Mouse (Mus musculus) liver, postnatal 0 days (tissue): ENCODE results near the gene Qrich2. TPM values are rescaled to one million over a fixed set of nuclear protein-coding genes. Genes with fewer than 3 reads are reported as not detected.

Experiments
- ATAC-seq: fragments of 200-750 bp; cut with Nextera tagmentation; 2 replicates; pipeline ENCODE4 v1.8.0; 2017; ENCODE audit warnings: mild to moderate bottlenecking, moderate library complexity
- DNase-seq: peaks from one replicate; pipeline ENCODE4 v3.0.0-alpha.2; 2016
- H3K27ac ChIP-seq: fragments of 300-500 bp; sonication (generic); 2 replicates; pipeline ENCODE4 v1.5.1; 2014; ENCODE audit warnings: antibody characterized with exemption, moderate library complexity, mild to moderate bottlenecking, low read depth
- H3K27me3 ChIP-seq: fragments of 300-500 bp; sonication (generic); 2 replicates; pipeline ENCODE4 v1.6.1; 2014; ENCODE audit warnings: low read length, control low read depth, mixed read lengths; ENCODE audit not compliant: insufficient read depth
- H3K36me3 ChIP-seq: fragments of 300-500 bp; sonication (generic); replicated peaks from 2 replicates; pipeline ENCODE4 v1.6.1; 2014; ENCODE audit warnings: mild to moderate bottlenecking, control low read depth, low read length, moderate library complexity, mixed read lengths; ENCODE audit not compliant: insufficient read depth
- H3K4me1 ChIP-seq: fragments of 300-500 bp; sonication (generic); 2 replicates; pipeline ENCODE4 v1.6.1; 2014; ENCODE audit warnings: antibody characterized with exemption, mild to moderate bottlenecking, control low read depth; ENCODE audit not compliant: insufficient read depth
- H3K4me2 ChIP-seq: fragments of 300-500 bp; sonication (generic); 2 replicates; pipeline ENCODE4 v1.6.1; 2014; ENCODE audit warnings: low read depth, mild to moderate bottlenecking, low read length, moderate library complexity, mixed read lengths
- H3K4me3 ChIP-seq: fragments of 300-500 bp; sonication (generic); 2 replicates; pipeline ENCODE4 v1.5.1; 2014; ENCODE audit warnings: low read depth, low read length
- H3K9ac ChIP-seq: fragments of 300-500 bp; sonication (generic); replicated peaks from 2 replicates; pipeline ENCODE4 v1.6.1; 2014; ENCODE audit warnings: mild to moderate bottlenecking, moderate library complexity
- H3K9me3 ChIP-seq: fragments of 300-500 bp; sonication (generic); 2 replicates; pipeline ENCODE4 v1.6.1; 2016; ENCODE audit warnings: mild to moderate bottlenecking, control low read depth, low read length, mixed read lengths
- CTCF ChIP-seq: sonication (generic); IDR thresholded peaks from 2 replicates; pipeline ENCODE4 v1.5.1; 2016; ENCODE audit warnings: antibody characterized with exemption, low read depth
- EP300 ChIP-seq: IDR thresholded peaks from 2 replicates; pipeline ENCODE4 v1.6.1; 2016; ENCODE audit warnings: antibody characterized with exemption, low read depth, mild to moderate bottlenecking
- WGBS: fragments of 180-500 bp; shearing (Covaris S2); extraction: QIAGEN DNeasy Blood & Tissue Kit; methylation state at CpG from one replicate; pipeline ENCODE4 v1.1.7; 2014; ENCODE audit not compliant: insufficient replicate concordance; 5-methylcytosine and 5-hydroxymethylcytosine counted together
- polyA plus RNA-seq: library from polyadenylated mRNA; unstranded; fragments of >200 nt; fragmentation: Nextera tagmentation; extraction: Ambion mirVana; gene quantifications from 2 replicates; pipeline ENCODE4 v1.2.1, GENCODE M21; 2015

Gene Qrich2
- polyA plus RNA-seq, 1 experiment from 2014 or later, result not detected

DNA sequence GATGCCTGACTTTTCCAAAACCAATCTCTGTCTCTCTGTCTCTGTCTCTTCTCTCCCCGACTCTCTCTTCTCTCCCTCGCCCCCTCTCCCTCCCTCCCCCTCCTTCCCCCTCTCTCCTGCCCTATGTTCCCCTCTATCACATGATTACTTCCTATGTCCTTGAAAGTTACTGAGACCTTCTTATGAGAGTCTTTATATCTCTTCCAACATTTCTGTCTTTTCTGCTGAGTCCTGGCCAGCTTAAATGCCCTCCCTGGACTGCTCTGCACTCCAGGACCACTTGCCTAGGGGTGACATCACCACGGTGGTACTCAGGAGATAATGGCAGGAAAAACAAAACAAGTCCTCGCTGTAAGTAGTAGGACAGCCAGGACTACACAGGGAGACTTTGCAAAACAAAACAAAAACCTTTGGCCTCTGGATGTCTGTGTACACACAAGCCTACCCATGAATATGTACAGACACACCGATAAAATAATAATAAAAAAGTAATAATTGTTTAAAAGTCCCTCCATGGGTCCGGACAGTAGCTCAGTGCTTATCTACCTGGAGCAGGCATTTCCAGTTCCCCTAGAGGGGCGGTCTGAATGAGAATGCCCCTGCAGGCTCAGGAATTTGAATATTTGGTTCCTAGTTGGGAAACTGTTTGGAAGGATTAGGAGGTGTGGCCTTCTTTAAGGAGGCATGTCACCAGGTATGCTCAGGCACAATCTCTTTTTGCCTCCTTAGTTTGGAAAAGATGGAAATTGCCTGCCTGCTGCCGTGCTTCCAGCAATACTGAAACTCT, 41.2 kb downstream of the Qrich2 start:
- Histone ChIP-seq H3K4me2 (peak overlapping the region; percentile 24; the same call in 1 of the 2 replicates), H3K4me3 (no peak overlapping the region), H3K9me3 (no peaks in the 10 kb centered on the region), H3K27me3 (no peaks in the 10 kb centered on the region), H3K9ac (no peak overlapping the region; the same call in 1 of the 2 replicates), H3K27ac (peak overlapping the region; percentile 81), H3K36me3 (no peaks in the 10 kb centered on the region), H3K4me1 (peaks cover 18% of the 10 kb centered on the region)
- WGBS, result 32% methylated on average over 8 of the region's 8 CpGs
- DNase-seq, result no peak
- TF ChIP-seq CTCF (no peak), EP300 (no peak)
- ATAC-seq, result peak; percentile 13

DNA sequence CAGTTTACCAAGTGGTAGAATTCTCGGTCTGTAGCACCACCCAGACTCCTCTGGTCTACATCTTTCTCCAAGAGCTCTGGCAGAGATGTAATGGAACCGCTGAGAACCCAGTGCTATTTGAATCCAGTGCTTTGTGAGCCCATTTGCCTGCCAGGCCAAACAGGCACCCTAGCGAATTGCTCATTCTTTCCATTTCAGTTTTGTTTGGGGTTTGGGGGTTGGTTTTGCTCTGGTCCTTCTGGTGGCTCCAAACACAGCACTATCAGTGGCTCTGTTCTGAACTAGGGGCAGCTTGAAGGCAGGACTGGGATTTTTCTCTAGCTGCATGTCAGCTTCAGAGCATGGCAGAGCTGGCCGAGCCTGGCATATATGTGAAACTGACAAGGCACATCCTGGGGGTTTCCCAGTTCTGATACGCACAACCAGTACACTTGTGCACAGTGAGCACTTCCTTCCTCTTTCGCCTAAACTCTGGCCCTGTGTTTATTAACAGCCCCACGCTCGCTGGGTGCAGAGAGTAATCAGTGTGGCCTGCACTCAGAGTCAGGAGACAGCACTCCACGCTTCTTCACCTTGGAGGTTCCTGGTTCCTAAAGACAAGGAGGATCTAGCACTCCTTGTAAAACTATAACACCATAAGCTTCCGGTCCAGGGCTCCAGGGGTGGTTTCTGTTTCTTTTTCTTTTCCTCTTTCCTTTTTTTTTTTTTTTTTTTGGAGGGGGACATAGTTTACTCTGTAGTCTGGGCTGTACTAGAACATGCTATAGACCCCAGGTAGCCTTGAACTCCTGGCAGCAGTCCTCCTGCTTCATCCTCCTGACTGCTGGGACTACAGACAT, 42.0 kb downstream of the Qrich2 start:
- H3K4me2 ChIP-seq, result peak overlapping the region; percentile 24
- H3K4me1 ChIP-seq, result peaks cover 10% of the 10 kb centered on the region
- H3K4me3 ChIP-seq, result no peak overlapping the region
- no peaks in the 10 kb centered on the region for H3K9me3 ChIP-seq
- peak overlapping the region; percentile 81 for H3K27ac ChIP-seq
- no peaks in the 10 kb centered on the region for H3K27me3 ChIP-seq
- DNase-seq, result peak; percentile 47
- no peaks in the 10 kb centered on the region for H3K36me3 ChIP-seq
- TF ChIP-seq CTCF (no peak), EP300 (no peak)
- 42% methylated on average over 10 of the region's 10 CpGs for WGBS
- no peak overlapping the region; the same call in 1 of the 2 replicates for H3K9ac ChIP-seq
- peak; percentile 76 for ATAC-seq

- Histone ChIP-seq H3K27me3 (no peaks in the 10 kb centered on the region), H3K4me3 (no peak overlapping the region), H3K4me1 (peaks cover 11% of the 10 kb centered on the region; the same call in 1 of the 2 replicates), H3K9ac (no peak overlapping the region), H3K36me3 (no peaks in the 10 kb centered on the region), H3K27ac (peak overlapping the region; percentile 81; the same call in 1 of the 2 replicates), H3K4me2 (no peak overlapping the region), H3K9me3 (no peaks in the 10 kb centered on the region)
- DNase-seq (no peak), ATAC-seq (no peak)
- 80% methylated on average over 6 of the region's 6 CpGs for WGBS
- no peak for TF ChIP-seq EP300
These were observed 42.8 kb downstream of the Qrich2 start for GRCm38 (mm10) chr11:116423214-116423613.

DNA sequence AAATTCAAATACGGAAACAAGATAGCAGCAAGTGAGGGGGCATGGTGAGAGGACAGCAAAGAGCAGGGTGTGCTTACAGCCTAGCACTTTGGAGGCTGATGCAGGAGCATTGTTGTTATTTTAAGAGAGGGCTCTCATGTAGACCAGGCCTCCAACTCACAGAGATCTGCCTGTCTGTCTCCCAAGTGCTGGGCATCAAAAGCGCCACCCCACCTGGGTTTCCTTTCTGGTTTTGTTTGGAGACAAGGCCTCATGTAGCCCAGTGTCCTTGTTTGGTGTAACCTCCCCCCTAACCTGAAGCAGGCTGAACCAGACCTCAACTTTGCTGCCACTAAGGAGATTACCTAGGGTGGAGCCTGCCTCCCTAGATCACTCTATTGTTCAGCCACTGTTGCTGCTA, 43.5 kb downstream of the Qrich2 start:
- H3K4me1 ChIP-seq, result peaks cover 11% of the 10 kb centered on the region; the same call in 1 of the 2 replicates
- TF ChIP-seq CTCF (no peak), EP300 (no peak)

DNA sequence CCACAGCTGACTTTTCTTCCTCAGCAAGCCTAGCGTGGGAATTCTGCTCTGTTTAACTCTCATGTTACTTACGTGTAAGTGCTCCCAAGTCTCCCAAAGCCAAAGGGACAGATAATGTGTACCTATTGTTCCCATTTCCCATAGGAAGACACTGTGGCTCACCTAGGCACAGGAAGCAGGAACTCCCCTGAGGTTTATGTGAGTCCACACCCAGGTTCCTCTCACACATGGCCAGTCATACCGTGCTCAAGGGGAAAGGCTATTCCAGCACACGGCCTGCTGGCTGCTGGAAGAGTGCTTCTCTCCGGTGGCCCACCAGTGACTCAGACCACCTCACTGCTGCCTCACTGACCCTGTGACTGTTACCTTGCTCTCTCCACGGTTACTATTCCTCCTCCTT, 44.9 kb downstream of the Qrich2 start:
- 78% methylated on average over 6 of the region's 6 CpGs for WGBS
- Histone ChIP-seq H3K36me3 (no peaks in the 10 kb centered on the region), H3K27me3 (no peaks in the 10 kb centered on the region), H3K4me3 (no peak overlapping the region), H3K27ac (no peak overlapping the region), H3K4me1 (peaks cover 11% of the 10 kb centered on the region; the same call in 1 of the 2 replicates), H3K9ac (no peak overlapping the region), H3K9me3 (no peaks in the 10 kb centered on the region), H3K4me2 (no peak overlapping the region)
- DNase-seq (no peak), ATAC-seq (no peak)
- TF ChIP-seq EP300, result no peak
- TF ChIP-seq CTCF, result no peak

More for the DNA sequence above, 43.5 kb downstream of the Qrich2 start:
- DNase-seq (no peak), ATAC-seq (no peak)
- Histone ChIP-seq H3K9me3 (no peaks in the 10 kb centered on the region), H3K9ac (no peak overlapping the region), H3K4me2 (no peak overlapping the region), H3K4me3 (no peak overlapping the region), H3K27ac (no peak overlapping the region), H3K36me3 (no peaks in the 10 kb centered on the region), H3K27me3 (no peaks in the 10 kb centered on the region)
- WGBS, result 76% methylated on average over 2 of the region's 2 CpGs

GRCm38 (mm10) chr11:116418841-116419462, 47.1 kb downstream of the Qrich2 start:
- DNase-seq (no peak), ATAC-seq (no peak)
- Histone ChIP-seq H3K9ac (no peak overlapping the region), H3K4me3 (no peak overlapping the region), H3K36me3 (no peaks in the 10 kb centered on the region), H3K27me3 (no peaks in the 10 kb centered on the region), H3K27ac (0 out of 2 replicates have a peak overlapping the region, but pooled peaks have one; percentile 6), H3K4me2 (no peak overlapping the region), H3K9me3 (no peaks in the 10 kb centered on the region), H3K4me1 (peaks cover 8% of the 10 kb centered on the region; the same call in 1 of the 2 replicates)
- WGBS, result 77% methylated on average over 6 of the region's 6 CpGs
- no peak for TF ChIP-seq EP300
- TF ChIP-seq CTCF, result no peak
